Mouse (Mus musculus) forebrain, embryonic 14.5 days (tissue): ENCODE data around the gene Cacna2d1. TPM values are rescaled to one million over a fixed set of nuclear protein-coding genes. Genes with fewer than 3 reads are reported as not detected.

Experiments used
- ATAC-seq: fragments of 200-750 bp; cut with Nextera tagmentation; 2 replicates; pipeline ENCODE4 v1.8.0; 2017; ENCODE audit warnings: mild to moderate bottlenecking, moderate library complexity
- DNase-seq: peaks from one replicate; pipeline ENCODE4 v3.0.0-alpha.2; 2015; ENCODE audit warnings: low spot score
- H3K27ac ChIP-seq: fragments of 300-500 bp; sonication (generic); 2 replicates; pipeline ENCODE4 v1.5.1; 2014; ENCODE audit warnings: low read depth, mild to moderate bottlenecking, control low read depth, low read length, moderate library complexity
- H3K27me3 ChIP-seq: fragments of 300-500 bp; sonication (generic); replicated peaks from 2 replicates; pipeline ENCODE4 v1.6.1; 2014; ENCODE audit warnings: low read length, control low read depth, mixed read lengths; ENCODE audit not compliant: control insufficient read depth, insufficient read depth
- H3K36me3 ChIP-seq: fragments of 300-500 bp; sonication (generic); 2 replicates; pipeline ENCODE4 v1.6.1; 2014; ENCODE audit warnings: low read length, control low read depth; ENCODE audit not compliant: control insufficient read depth, insufficient read depth
- H3K4me1 ChIP-seq: fragments of 300-500 bp; sonication (generic); 2 replicates; pipeline ENCODE4 v1.6.1; 2014; ENCODE audit warnings: antibody characterized with exemption, low read length, control low read depth; ENCODE audit not compliant: control insufficient read depth, insufficient read depth
- H3K4me2 ChIP-seq: fragments of 300-500 bp; sonication (generic); 2 replicates; pipeline ENCODE4 v1.6.1; 2014; ENCODE audit warnings: mild to moderate bottlenecking, control low read depth, low read length
- H3K4me3 ChIP-seq: fragments of 300-500 bp; sonication (generic); 2 replicates; pipeline ENCODE4 v1.5.1; 2014; ENCODE audit warnings: low read depth, low read length, control low read depth
- H3K9ac ChIP-seq: fragments of 300-500 bp; sonication (generic); 2 replicates; pipeline ENCODE4 v1.6.1; 2014; ENCODE audit warnings: mild to moderate bottlenecking, low read length, control low read depth, moderate library complexity
- H3K9me3 ChIP-seq: fragments of 300-500 bp; sonication (generic); replicated peaks from 2 replicates; pipeline ENCODE4 v1.6.1; 2016; ENCODE audit warnings: low read length, control low read depth, mixed read lengths; ENCODE audit not compliant: control insufficient read depth
- WGBS: fragments of 180-500 bp; shearing (Covaris S2); extraction: QIAGEN DNeasy Blood & Tissue Kit; methylation state at CpG from one replicate; pipeline ENCODE4 v1.1.7; 2014; 5-methylcytosine and 5-hydroxymethylcytosine counted together
- polyA plus RNA-seq: library from polyadenylated mRNA; unstranded; fragments of >200 nt; fragmentation: Nextera tagmentation; extraction: Ambion mirVana; gene quantifications from 2 replicates; pipeline ENCODE4 v1.2.1, GENCODE M21; 2014

Gene Cacna2d1
- polyA plus RNA-seq, 1 experiment from 2014 or later, result 22.8 TPM

DNA sequence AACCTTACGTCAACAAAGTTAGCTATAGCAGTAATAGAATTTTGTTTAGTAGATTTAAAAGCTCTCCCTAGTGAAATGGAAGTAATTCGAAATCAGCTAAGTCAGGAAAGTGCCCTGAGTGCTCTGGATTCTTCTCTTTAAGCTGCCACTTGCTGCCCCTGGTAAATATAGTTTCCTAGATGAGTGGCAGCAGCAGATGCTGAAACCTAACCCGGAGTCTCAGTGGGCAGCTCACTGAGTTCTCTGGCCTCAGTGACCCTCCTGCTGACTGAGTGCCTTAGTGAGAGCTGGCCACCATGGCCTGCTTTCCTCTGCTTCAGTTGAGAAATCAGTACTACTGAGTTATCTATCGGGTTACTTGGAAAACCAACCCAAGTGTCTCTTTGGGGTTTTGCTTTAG is 37.3 kb downstream of the Cacna2d1 start:
- Histone ChIP-seq H3K27me3 (no peaks in the 10 kb centered on the region), H3K9me3 (no peaks in the 10 kb centered on the region), H3K4me2 (no peak overlapping the region), H3K9ac (no peak overlapping the region), H3K27ac (no peak overlapping the region), H3K36me3 (no peaks in the 10 kb centered on the region), H3K4me1 (no peaks in the 10 kb centered on the region), H3K4me3 (no peak overlapping the region)
- DNase-seq (no peak), ATAC-seq (no peak)
- WGBS, result 80% methylated on average over 4 of the region's 4 CpGs

DNA sequence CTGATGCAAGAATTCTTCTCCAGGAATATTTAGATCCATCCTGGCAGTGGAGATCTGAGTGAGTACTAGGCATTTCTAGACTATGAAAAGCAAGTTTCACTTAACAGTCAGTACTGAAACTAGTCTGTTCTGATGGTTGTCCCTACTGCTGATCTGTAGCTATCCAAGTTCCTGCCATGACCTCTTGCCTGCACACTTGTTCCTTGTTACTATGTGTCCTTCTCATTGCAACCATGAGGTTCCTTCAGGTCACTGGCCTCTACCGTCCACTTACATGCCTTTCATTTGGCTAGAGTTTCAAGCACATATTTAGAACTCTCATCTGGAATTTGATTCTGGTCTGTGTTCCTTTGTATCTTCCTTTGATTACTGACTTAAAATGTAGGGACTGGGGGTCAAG is 37.9 kb downstream of the Cacna2d1 start:
- Histone ChIP-seq H3K4me2 (no peak overlapping the region), H3K4me3 (no peak overlapping the region), H3K27ac (no peak overlapping the region), H3K9ac (no peak overlapping the region), H3K9me3 (no peaks in the 10 kb centered on the region), H3K27me3 (no peaks in the 10 kb centered on the region), H3K36me3 (no peaks in the 10 kb centered on the region), H3K4me1 (no peaks in the 10 kb centered on the region)
- 94% methylated on average over 1 of the region's 1 CpGs for WGBS
- DNase-seq, result no peak
- ATAC-seq, result no peak

DNA sequence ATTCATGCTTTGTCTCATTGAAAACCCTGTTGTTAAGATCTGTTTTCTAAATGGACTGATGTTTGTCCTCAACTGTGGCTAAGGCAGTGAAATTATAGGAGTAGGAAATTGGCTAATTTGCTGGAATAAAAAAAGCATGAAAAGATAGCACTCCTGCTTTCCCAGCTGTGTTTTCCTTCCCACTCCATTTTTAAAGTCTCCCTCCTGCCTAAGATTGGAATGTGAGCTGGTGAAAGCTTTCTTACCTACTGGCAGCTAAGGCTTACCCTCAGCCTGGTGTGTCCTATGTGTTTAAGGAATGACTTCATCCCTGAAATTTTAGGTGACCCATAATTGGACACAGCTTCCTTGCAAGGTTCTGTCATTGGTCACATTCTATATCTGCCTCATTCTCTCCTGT is 40.2 kb downstream of the Cacna2d1 start:
- peak; percentile 21 for DNase-seq
- H3K9me3 ChIP-seq, result no peaks in the 10 kb centered on the region
- peaks cover 3% of the 10 kb centered on the region; the same call in 1 of the 2 replicates for H3K27me3 ChIP-seq
- H3K4me3 ChIP-seq, result no peak overlapping the region
- no peak overlapping the region for H3K9ac ChIP-seq
- no peak overlapping the region for H3K4me2 ChIP-seq
- H3K36me3 ChIP-seq, result no peaks in the 10 kb centered on the region
- no peak overlapping the region for H3K27ac ChIP-seq
- H3K4me1 ChIP-seq, result no peaks in the 10 kb centered on the region
- no peak for ATAC-seq

DNA sequence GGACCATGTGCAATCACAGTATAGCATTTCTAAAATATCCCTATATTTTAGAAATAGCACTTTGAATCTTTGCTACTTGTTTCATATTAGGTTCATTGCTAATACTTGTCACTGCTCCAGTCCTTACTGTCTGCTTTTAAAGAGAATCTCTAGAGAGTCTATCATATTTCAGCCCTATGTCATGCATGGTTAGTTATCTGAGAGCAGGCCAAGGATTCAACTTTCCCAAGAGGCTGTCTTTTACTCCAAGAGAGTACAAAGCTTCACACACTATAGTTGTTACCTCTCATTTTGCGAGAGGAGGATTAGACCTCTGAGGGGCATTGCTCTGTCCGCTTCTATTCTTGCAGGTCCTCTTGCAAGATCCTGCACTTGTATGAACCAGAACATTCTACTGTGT is 44.7 kb downstream of the Cacna2d1 start:
- H3K4me2 ChIP-seq, result no peak overlapping the region
- no peak overlapping the region for H3K9ac ChIP-seq
- peaks cover 19% of the 10 kb centered on the region for H3K27me3 ChIP-seq
- no peak overlapping the region for H3K4me3 ChIP-seq
- no peaks in the 10 kb centered on the region for H3K4me1 ChIP-seq
- no peaks in the 10 kb centered on the region for H3K36me3 ChIP-seq
- WGBS, result 66% methylated on average over 2 of the region's 2 CpGs
- DNase-seq, result no peak
- H3K27ac ChIP-seq, result no peak overlapping the region
- ATAC-seq, result no peak
- H3K9me3 ChIP-seq, result no peaks in the 10 kb centered on the region

DNA sequence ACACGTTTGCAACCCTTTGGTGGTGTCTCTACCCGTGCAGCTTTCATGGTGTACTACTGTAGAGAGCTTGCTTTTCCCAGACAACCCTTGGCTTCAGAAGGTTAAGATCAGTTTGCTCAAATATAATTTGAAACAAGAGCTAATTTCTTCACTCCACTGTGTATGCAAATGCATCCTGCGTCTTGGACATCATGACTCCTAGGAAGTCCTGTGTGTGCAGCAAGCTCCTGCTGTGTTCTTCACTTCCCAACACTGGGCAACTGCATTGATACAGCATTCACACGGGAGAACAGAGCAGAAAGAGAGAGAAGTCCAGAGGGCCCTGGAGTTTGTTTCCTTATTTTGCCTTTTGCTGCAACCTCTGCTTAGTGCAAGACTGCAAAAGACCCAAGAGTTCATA is 48.1 kb downstream of the Cacna2d1 start:
- no peaks in the 10 kb centered on the region for H3K36me3 ChIP-seq
- H3K9ac ChIP-seq, result no peak overlapping the region
- H3K4me3 ChIP-seq, result no peak overlapping the region
- no peak overlapping the region for H3K27ac ChIP-seq
- peaks cover 14% of the 10 kb centered on the region; the same call in 1 of the 2 replicates for H3K4me1 ChIP-seq
- H3K27me3 ChIP-seq, result peaks cover 23% of the 10 kb centered on the region
- H3K4me2 ChIP-seq, result no peak overlapping the region
- 21% methylated on average over 4 of the region's 4 CpGs for WGBS
- ATAC-seq (no peak), DNase-seq (no peak)
- H3K9me3 ChIP-seq, result no peaks in the 10 kb centered on the region

DNA sequence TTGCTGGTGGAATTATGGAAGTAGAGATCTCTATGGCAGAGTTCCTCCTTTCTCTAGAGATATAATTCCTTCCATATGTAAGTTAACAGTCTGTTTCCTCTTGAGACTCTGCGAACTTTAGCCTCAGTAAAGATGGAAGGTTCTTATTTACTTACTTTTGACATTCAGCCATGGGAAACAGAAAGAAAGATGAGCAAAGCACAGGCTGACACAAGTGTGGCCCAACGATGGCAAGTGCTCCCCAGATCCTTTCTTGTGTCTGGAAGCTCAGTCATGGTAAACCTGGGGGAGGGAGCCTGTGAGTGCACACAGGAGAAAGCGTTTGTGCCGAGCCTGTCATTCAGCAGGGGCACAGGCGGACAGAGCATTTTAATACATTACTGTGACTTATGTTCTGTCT is 48.9 kb downstream of the Cacna2d1 start:
- no peak overlapping the region for H3K9ac ChIP-seq
- H3K27ac ChIP-seq, result no peak overlapping the region
- 28% methylated on average over 5 of the region's 5 CpGs for WGBS
- peaks cover 23% of the 10 kb centered on the region for H3K27me3 ChIP-seq
- H3K4me3 ChIP-seq, result no peak overlapping the region
- no peak overlapping the region for H3K4me2 ChIP-seq
- no peaks in the 10 kb centered on the region for H3K9me3 ChIP-seq
- peaks cover 14% of the 10 kb centered on the region; the same call in 1 of the 2 replicates for H3K4me1 ChIP-seq
- no peak for DNase-seq
- H3K36me3 ChIP-seq, result no peaks in the 10 kb centered on the region
- no peak for ATAC-seq

DNA sequence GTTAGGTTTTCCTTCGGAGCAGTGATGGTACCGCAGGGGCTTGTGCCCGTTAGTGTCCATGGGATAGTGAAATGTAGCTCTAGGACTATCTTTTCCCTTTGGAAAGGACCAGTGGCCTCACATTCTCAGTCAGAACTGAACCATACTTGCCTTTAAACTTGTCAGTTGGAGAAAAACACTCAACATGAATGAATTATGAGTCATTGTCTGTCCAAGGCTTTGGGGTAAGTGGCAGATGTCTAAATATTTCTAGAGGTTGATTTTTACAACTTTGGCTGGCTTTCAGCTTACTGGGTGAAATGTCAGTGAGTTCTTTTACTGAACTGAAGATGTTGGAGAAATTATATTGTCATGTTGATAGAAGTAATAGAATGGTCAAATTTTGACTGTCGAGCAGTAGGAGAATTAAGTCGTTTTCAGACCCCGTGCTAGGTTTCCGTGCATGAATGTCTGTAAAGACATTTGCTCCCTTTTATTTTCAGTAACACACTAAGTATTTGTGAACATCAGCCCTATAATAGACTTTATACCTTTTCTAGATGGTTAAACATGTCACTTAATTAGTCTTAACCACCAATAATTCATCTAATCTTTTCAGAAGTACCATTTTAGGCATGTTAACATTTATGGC is 50.9 kb downstream of the Cacna2d1 start:
- peaks cover 14% of the 10 kb centered on the region; the same call in 1 of the 2 replicates for H3K4me1 ChIP-seq
- peaks cover 20% of the 10 kb centered on the region for H3K27me3 ChIP-seq
- DNase-seq (no peak), ATAC-seq (no peak)
- H3K4me2 ChIP-seq, result no peak overlapping the region
- H3K9me3 ChIP-seq, result no peaks in the 10 kb centered on the region
- WGBS, result 21% methylated on average over 7 of the region's 7 CpGs
- H3K36me3 ChIP-seq, result no peaks in the 10 kb centered on the region
- H3K9ac ChIP-seq, result no peak overlapping the region
- H3K4me3 ChIP-seq, result no peak overlapping the region
- no peak overlapping the region for H3K27ac ChIP-seq

DNA sequence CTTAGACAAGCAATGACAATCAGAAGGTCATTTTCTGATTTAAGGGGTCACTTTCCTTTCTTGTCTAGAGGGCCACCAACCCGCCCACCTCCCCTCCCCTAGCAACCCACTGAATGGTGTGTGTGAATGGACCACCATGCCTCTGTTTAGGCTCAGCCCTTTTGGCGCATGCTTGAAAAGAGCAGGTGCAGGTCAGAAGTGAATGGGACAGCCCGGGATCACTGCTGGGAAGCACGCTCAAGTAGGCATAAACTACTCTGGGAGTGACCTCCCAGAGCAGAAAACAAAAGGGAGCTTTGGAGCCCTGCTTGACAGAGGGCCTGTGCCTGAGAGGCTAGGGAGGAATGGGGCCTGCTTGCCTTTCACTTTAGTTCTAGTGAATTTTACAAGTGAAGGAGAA is 51.4 kb downstream of the Cacna2d1 start:
- no peak overlapping the region for H3K27ac ChIP-seq
- no peaks in the 10 kb centered on the region for H3K9me3 ChIP-seq
- no peaks in the 10 kb centered on the region for H3K36me3 ChIP-seq
- ATAC-seq (peak; percentile 94), DNase-seq (peak; percentile 62)
- no peak overlapping the region for H3K4me2 ChIP-seq
- H3K9ac ChIP-seq, result no peak overlapping the region
- H3K4me1 ChIP-seq, result peaks cover 14% of the 10 kb centered on the region; the same call in 1 of the 2 replicates
- H3K27me3 ChIP-seq, result peaks cover 19% of the 10 kb centered on the region
- WGBS, result 5% methylated on average over 4 of the region's 4 CpGs
- no peak overlapping the region for H3K4me3 ChIP-seq

DNA sequence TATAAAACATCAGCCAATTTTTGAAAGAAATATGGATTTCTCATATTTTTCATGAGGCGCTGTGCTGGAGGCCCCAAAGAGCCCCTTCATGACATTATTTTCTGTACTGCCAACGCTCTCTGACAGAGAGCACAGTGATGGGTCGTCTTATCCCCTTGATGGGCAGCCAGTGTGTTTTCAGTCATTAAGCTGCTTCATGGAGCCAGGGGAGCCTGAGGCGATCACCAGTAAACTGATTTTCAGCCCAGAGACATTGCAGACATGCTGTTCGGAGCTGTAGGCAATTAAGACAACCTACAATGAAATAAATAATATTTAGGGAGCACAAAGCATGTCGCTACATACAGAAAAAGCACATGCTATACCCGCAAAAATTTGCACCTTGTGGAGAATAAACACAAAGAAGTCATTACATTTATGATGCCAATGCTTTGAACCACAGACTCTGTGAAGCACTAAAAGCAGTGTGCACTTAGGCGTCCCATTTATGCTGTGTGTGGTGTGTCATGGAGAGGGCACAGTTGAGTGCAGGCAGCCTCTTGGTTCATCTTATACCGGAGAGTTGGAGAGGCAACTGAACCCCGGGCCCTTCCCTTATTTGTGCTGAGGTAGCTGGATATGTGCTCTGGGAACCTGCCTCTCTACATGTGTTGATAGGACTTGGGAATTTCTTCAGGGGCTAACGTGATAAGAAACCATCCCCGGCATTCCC is 57.1 kb downstream of the Cacna2d1 start:
- WGBS, result 52% methylated on average over 12 of the region's 12 CpGs
- peak; percentile 33 for DNase-seq
- Histone ChIP-seq H3K27me3 (peaks cover 7% of the 10 kb centered on the region; the same call in 1 of the 2 replicates), H3K9ac (no peak overlapping the region), H3K36me3 (no peaks in the 10 kb centered on the region), H3K9me3 (no peaks in the 10 kb centered on the region), H3K4me3 (no peak overlapping the region), H3K4me1 (peaks cover 13% of the 10 kb centered on the region), H3K27ac (no peak overlapping the region), H3K4me2 (no peak overlapping the region; the same call in 1 of the 2 replicates)
- peak; percentile 61 for ATAC-seq
